Mouse (Mus musculus) ES-E14 (cell line): ENCODE data around the gene Cdh13. TPM values are rescaled to one million over a fixed set of nuclear protein-coding genes. Genes with fewer than 3 reads are reported as not detected.

Experiments used
- DNase-seq: peaks from one replicate; pipeline ENCODE4 v3.0.0-alpha.2; 2013; ENCODE audit warnings: low read depth, low spot score
- H3K27ac ChIP-seq: 2 replicates; pipeline ENCODE4 v1.5.1; 2012; ENCODE audit warnings: low read depth, mild to moderate bottlenecking, low read length, moderate library complexity, mixed read lengths; ENCODE audit not compliant: poor library complexity, insufficient read depth, severe bottlenecking
- H3K36me3 ChIP-seq: 2 replicates; pipeline ENCODE4 v1.6.1; 2012; ENCODE audit warnings: mild to moderate bottlenecking, low read length, moderate library complexity, mixed read lengths; ENCODE audit not compliant: control insufficient read depth, poor library complexity, insufficient read depth, severe bottlenecking
- H3K4me1 ChIP-seq, 2 experiments: fragments of 150-350 bp in 1 of 2; sonication (generic) in 1 of 2; 2 replicates each; pipeline ENCODE4 v1.6.1; 2012; ENCODE audit warnings: low read length in 2 of 2, mild to moderate bottlenecking in 1 of 2, mixed read lengths in 1 of 2; ENCODE audit not compliant: control insufficient read depth in 2 of 2, insufficient read depth in 2 of 2, poor library complexity in 1 of 2
- H3K4me3 ChIP-seq, 2 experiments: fragments of 150-350 bp in 1 of 2; sonication (generic) in 1 of 2; 2 replicates each; pipeline ENCODE4 v1.5.1; 2012; ENCODE audit warnings: low read length in 2 of 2, low read depth in 1 of 2, mild to moderate bottlenecking in 1 of 2, mixed read lengths in 1 of 2; ENCODE audit not compliant: insufficient read depth in 1 of 2, poor library complexity in 1 of 2, severe bottlenecking in 1 of 2
- H3K9ac ChIP-seq: 2 replicates; pipeline ENCODE4 v1.6.1; 2012; ENCODE audit warnings: low read depth, mild to moderate bottlenecking, low read length, mixed read lengths; ENCODE audit not compliant: poor library complexity, insufficient read depth, severe bottlenecking
- H3K9me3 ChIP-seq: fragments of 150-350 bp; sonication (generic); 2 replicates; pipeline ENCODE4 v1.6.1; 2012; ENCODE audit warnings: low read depth, mild to moderate bottlenecking, low read length; ENCODE audit not compliant: control insufficient read depth, insufficient read depth
- CHD2 ChIP-seq: IDR thresholded peaks from 2 replicates; pipeline ENCODE4 v1.6.1; 2014; ENCODE audit warnings: mild to moderate bottlenecking, low read depth, low read length, inconsistent platforms
- HCFC1 ChIP-seq: IDR thresholded peaks from 2 replicates; pipeline ENCODE4 v1.6.1; 2012; ENCODE audit warnings: low read length, inconsistent platforms, borderline replicate concordance; ENCODE audit not compliant: insufficient read depth
- MAFK ChIP-seq: IDR thresholded peaks from 2 replicates; pipeline ENCODE4 v1.6.1; 2014; ENCODE audit warnings: mild to moderate bottlenecking, low read depth, low read length, inconsistent platforms; ENCODE audit not compliant: insufficient read depth
- ZC3H11A ChIP-seq: IDR thresholded peaks from 2 replicates; pipeline ENCODE4 v1.6.1; 2012; ENCODE audit warnings: low read depth, mild to moderate bottlenecking, inconsistent platforms, low read length, borderline replicate concordance
- ZNF384 ChIP-seq: IDR thresholded peaks from 2 replicates; pipeline ENCODE4 v1.6.1; 2012; ENCODE audit warnings: low read depth, low read length, inconsistent platforms
- in situ Hi-C, 2 experiments: fragments of 600-800 bp; cut with MboI; formaldehyde crosslinking; loops; one replicate each; pipeline ENCODE4 v1.15.1; 2025; ENCODE audit warnings: low sequenced_read_pairs in 2 of 2, inconsistent platforms in 1 of 2; ENCODE audit not compliant: unreplicated experiment in 2 of 2
- total RNA-seq: library from RNA; depleted of rRNA; stranded (reverse); fragments of 300-350 nt; gene quantifications from 2 replicates; pipeline ENCODE4 v1.2.3, GENCODE M21; 2012

Gene Cdh13
- total RNA-seq, 1 experiment = 1.3 TPM

DNA sequence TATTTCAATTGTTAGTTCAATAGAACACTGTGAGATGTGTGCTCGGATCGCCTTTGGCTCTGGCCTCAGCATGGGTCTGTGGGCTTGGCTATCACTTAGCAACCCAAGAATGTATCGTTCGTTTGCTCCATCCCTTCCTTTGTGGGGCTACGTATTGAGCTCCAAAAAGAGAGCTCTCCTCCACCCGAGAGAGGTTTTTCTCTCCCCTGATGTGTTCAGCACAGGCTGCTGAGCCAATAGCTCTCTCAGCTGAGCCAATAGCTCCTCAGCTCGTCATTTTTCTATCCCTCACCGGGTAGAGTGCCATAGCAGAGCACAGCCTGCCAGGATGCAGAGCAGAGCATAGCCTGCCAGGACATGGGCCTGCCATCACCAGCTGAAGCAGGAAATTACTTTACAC is 345.2 kb downstream of the Cdh13 start:
- Histone ChIP-seq H3K4me3 (no peak overlapping the region), H3K4me1 (no peaks in the 10 kb centered on the region), H3K9ac (no peak overlapping the region), H3K27ac (no peak overlapping the region), H3K36me3 (no peaks in the 10 kb centered on the region), H3K9me3 (no peaks in the 10 kb centered on the region)
- DNase-seq = no peak
- TF ChIP-seq ZNF384 (no peak), ZC3H11A (no peak), HCFC1 (no peak), CHD2 (no peak), MAFK (no peak)
- in situ Hi-C loops = no loop called here

DNA sequence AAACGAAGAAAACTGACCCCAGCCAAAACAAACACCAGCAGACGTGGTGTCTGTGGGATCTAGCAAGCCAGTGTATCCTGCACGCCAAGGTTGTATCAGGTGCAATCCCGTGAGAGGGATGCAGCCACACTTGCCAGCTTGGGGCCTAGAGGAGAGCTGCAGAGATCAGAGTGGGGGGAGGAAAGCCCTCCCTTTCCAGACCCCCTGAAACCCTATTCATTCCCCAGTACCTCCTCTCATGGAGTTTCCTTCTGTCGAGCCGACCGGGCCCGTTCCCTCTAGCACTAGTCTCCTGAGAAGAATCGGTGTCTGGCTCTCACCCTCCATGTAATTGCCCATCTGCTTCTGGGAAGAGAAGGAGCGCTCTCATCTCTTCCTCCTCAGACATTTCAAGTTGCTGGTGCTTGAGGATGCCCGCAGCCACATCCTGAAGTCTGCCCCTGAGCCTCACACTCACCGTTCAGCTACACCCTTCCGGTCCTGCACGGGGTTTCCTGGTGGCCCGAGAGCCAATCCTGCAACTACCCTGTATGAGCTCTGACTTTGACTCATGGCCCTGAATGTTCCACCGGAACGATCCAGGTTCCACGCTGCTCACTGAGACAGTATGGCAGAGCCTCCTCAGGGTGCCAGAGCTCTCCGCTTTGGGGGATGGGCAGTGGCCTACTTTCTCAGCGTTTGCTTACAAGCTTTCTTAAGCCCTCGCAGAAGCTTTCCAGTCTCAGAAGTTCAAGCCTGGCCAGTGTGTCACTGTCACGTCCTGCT is 351.9 kb downstream of the Cdh13 start:
- Histone ChIP-seq H3K9ac (no peak overlapping the region), H3K27ac (no peak overlapping the region), H3K9me3 (no peaks in the 10 kb centered on the region), H3K4me3 (no peak overlapping the region), H3K36me3 (no peaks in the 10 kb centered on the region), H3K4me1 (no peaks in the 10 kb centered on the region)
- in situ Hi-C loops = no loop called here
- no peak for DNase-seq
- no peak for TF ChIP-seq MAFK
- no peak for TF ChIP-seq ZNF384
- TF ChIP-seq HCFC1 = no peak
- TF ChIP-seq CHD2 = no peak
- TF ChIP-seq ZC3H11A = no peak

DNA sequence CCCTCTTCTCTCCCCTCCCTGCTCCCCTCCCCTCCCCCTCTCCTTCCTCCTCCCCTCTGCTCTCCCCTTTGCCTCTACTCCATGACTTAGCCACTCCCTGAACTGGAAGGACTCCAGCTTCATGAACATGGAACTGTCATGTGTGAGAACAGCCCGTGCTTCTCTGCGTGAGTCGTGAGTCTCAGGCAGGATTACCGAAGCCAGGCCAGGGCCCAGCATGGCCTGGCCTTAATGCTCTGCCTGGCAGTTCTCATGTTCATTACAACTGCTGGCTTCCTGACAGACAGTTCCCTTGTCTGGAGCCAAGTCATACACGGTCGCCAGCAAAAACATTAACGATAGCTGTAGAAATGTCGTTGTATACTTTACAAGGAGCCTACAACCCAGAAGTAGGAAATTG is 356.1 kb downstream of the Cdh13 start:
- in situ Hi-C loops = no loop called here
- Histone ChIP-seq H3K9ac (no peak overlapping the region), H3K9me3 (no peaks in the 10 kb centered on the region), H3K36me3 (no peaks in the 10 kb centered on the region), H3K4me1 (no peaks in the 10 kb centered on the region), H3K27ac (no peak overlapping the region), H3K4me3 (no peak overlapping the region)
- DNase-seq = no peak
- TF ChIP-seq ZC3H11A (no peak), ZNF384 (no peak), HCFC1 (no peak), CHD2 (no peak), MAFK (no peak)

DNA sequence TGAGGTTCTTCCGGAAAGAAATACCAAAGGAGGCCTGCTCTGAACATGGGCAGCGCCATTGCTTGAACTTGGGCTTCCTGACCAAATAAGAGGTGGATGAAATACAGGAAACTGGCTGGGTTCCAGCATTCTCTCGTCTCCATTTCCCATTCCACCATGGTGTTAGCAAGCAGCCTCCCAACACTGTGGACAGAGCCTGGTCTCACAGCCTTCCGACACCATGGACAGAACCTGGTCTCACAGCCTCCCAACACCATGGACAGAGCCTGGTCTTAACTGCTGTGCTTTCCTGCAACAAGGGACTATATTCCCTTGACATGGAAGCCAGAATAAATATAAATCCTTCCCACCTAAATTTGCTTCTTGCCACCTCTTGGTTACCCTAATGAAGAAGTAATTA is 358.3 kb downstream of the Cdh13 start:
- Histone ChIP-seq H3K27ac (no peak overlapping the region), H3K9me3 (no peaks in the 10 kb centered on the region), H3K9ac (no peak overlapping the region), H3K36me3 (no peaks in the 10 kb centered on the region), H3K4me1 (no peaks in the 10 kb centered on the region), H3K4me3 (no peak overlapping the region)
- no peak for DNase-seq
- in situ Hi-C loops = no loop called here
- TF ChIP-seq ZNF384 (no peak), HCFC1 (no peak), ZC3H11A (no peak), MAFK (no peak), CHD2 (no peak)
